Mouse (Mus musculus): Measurements from ENCODE around the gene Gm49358.

DNA sequence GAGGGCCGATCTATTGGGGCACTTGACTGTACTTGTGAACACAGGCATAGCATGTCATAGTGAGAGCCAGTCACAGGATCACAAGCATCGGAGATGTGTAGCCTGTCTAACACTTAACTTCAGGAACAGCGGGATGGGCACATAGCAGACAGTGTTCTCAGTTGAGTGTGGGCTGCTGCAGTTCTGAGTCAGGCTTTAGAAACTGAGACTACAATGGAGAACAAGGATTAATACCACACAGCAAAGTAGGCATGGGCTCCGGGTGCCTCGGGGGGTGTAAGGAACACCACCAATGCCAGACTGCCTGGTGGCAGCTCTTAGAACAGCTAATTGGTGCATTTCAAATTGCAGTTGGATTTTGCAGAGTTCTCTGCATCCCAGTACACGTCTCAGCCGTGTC lies 57.2 kb downstream of the Gm49358 start:
- TF ChIP-seq POLR2A (IDR thresholded peaks at IDR 0.05; ENCODE audit: borderline replicate concordance, extremely low read depth, low read depth, low read length) (no peak), CTCF (IDR thresholded peaks at IDR 0.05; ENCODE audit: insufficient read depth, low read length) (no peak)
